Mouse (Mus musculus) lung, postnatal 0 days (tissue): Measurements from ENCODE around the gene Car10.

Source experiments
- CTCF ChIP-seq: IDR thresholded peaks from 2 replicates; pipeline ENCODE4 v1.5.1; 2016; ENCODE audit warnings: antibody characterized with exemption, mild to moderate bottlenecking
- EP300 ChIP-seq: IDR thresholded peaks from 2 replicates; pipeline ENCODE4 v1.6.1; 2016; ENCODE audit warnings: antibody characterized with exemption, mild to moderate bottlenecking, control low read depth

DNA sequence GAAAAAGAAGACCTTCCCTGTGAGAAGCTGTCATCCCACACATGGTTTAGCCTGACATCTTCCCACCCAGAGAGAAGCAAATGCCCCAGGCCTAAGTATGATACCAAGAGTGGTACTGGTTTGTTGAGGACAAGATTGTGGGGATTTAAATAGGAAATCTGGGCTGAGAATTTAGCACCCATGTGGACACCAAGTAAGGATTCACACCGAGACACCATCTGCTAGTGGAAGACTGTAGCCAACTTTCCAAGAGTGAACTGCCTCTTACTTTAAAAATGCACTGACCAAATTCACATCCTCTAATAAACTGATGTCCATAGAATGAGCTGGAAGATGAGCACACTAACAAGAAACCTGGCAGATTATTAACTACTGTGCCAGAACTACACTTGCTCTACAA lies 389.2 kb downstream of the Car10 start:
- TF ChIP-seq EP300 (no peak), CTCF (no peak)
